Mouse (Mus musculus) heart, adult 8-10 months (tissue): Measurements from ENCODE around the gene Ngef. TPM values are rescaled to one million over a fixed set of nuclear protein-coding genes. Genes with fewer than 3 reads are reported as not detected.
A peak's percentile ranks its signal among the peaks of the same experiment; 100 is the strongest.

Source experiments
- DNase-seq: peaks from one replicate; pipeline ENCODE4 v3.0.0; 2022; ENCODE audit warnings: low spot score
- total RNA-seq, 4 experiments: library from RNA; stranded (reverse); gene quantifications; 2 replicates each; pipeline ENCODE4 v1.2.4; 2022

The Ngef gene
- total RNA-seq, 4 experiments from 2014 or later, result 0.46 to 0.59 (median 0.54) TPM

DNA sequence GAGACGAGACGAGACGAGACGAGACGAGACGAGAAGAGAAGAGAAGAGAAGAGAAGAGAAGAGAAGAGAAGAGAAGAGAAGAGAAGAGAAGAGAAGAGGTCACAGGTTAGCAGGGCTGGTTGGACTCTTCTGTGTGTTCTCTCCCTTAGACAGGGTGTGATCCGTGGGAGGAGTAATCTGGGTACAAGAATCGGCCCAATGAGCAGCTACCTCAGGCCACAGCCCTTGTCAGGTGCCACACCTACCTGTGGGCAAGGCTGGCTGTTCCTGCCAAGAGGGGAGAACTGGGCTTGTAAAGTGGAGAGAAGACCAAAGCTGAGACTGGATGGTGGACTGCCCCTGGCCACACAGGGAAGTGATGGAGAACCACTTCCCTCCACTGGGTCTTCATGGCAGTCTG is 7.9 kb downstream of the Ngef start:
- no peak for DNase-seq

DNA sequence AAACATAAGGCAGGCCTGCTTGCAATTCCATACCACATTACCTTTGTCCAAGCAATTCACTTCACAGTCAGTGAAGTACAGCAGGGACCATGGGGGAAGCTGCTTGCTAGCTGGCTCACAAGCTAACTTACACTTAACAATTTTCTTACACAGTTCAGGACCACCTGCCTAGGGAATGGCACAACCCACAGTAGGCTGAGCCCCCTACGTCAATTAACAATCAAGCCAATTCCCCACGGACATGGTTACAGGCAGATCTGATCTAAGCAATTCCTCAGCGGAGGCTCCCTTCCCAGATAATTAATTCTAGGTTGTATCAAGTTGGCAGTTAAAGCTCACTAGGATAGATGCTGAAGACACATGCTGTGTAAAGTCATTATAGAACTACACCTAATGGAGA is 10.7 kb downstream of the Ngef start:
- no peak for DNase-seq

DNA sequence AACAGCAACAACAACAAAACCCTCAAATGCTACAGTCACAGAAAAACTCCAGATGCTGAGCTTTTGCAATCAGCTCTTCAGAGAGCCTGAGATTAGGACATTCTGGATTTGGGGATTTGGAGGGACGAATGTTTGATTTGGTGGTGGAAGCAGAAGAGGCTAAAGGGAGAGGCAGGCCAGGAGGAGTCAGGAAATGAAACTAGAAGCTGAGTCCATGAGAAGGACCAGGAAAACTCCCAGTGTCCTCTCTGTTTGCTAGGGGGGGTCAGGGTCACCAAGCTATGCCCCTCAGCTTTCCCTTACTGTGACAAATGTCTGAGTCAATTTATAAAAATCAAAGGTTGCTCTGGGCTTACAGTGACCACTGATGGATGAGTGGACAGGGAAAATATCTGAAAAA is 20.1 kb downstream of the Ngef start:
- DNase-seq, result no peak

DNA sequence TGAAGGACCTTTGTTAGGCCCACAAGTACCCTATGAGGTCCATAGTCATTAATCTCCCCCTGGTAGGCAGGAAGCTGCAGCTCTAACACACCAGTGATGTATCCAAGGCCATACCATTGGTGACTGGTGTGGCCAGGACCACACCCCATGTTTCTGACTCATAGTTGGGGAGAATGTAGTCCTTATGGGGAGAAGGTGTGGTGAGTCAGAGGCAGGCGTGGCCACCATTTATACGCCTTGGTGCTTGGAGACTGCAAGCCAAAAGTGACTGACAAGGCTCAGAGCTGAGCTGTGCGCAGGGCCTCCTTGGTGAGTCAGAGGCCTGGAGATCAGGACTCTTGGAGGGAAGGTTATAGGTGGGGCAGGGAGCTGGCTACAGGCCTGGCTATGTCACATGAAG is 22.7 kb downstream of the Ngef start:
- no peak for DNase-seq

DNA sequence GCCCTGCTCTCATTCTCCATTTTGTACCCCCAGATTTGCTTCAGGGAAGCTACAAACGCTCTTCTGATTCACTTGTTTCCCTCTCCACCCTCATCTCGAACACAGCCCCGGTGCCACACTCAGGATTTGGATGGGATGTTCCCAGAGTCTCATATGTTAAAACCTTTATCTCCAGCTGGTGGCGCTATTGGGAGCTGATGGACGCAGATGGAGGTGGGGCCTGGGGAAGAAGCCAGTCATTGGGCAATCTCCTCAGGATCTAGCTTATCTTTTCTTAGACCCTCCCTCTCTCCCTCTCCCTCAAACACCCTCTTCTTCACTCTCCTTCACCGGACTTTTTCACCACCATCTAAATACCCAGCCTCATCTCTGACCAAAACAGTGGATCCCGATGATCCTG is 32.1 kb downstream of the Ngef start:
- no peak for DNase-seq

DNA sequence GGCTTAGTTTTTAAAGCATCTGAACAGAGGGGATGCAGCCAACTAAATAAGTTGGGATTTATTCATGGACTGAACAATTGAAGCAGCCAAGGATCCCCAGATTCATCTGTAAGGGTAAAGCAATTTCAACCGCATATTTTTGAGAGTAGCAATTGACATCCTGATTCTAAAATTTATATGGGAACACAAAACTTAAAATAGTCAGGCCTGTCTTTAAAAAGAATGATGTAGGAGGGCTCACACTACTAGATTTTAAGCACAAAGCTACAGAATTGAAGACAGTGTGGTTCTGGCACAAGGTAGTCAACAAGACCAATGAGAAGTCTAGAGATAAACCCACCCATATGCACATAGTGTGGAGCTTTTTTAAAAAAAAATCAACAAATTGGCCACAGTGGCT is 36.7 kb downstream of the Ngef start:
- DNase-seq, result no peak

DNA sequence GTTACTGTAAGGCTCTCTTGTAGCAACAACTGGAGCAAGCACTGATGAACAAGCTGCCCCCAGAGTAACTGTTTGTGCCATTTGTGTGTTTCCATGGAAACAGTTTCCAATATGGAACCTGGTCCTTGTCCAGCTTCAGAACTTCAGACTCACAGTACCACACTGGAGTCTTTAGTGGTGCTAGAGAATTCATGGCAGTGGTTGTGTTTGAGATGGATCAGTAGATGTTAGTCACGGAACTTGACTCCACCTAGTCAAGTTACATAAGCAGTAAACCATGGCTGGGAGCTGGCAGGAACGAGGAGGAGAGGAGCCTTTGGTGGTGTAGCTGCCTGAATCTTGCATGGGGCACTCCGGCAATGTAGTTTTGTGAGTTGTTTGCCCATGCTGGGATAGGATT is 39.6 kb downstream of the Ngef start:
- DNase-seq, result no peak

DNA sequence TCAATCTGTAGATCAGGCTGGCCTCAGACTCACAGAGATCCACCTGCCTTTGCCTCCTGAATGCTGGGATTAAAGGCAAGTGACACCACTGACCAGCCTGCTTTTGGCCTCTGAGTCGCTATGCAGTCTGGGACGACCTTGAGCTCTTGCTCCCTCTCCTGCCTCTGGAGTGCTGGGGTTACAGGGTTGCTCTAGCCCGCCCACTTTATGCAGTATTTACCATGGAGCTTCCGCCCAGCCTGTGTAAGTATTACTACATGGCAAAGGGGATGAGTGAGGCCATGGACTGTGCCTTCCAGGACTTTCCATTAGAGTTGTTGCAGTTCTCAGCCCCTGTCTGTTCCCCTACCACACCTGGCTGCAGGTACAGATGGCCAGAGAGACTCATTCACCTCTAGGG is 41.3 kb downstream of the Ngef start:
- DNase-seq, result no peak

DNA sequence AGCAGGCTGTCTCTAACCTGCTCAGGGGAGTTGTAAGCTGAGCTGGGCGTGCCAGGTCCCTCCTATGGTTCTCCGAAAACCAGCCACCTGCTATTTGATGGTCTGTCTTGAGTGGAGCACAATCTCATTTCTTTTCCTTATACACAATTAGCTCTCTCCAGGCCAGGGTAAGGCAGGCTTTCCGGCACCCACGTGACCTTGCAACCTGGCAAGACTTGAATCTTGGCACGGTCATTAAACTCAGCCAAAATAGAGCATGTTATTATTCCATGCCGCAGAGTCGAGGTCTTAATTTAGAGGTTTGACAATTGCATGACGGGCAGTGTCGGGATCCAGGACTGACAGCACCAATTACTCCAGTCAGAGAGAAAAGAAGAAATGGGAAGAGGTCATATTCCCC is 46.5 kb downstream of the Ngef start:
- DNase-seq, result peak; percentile 9

DNA sequence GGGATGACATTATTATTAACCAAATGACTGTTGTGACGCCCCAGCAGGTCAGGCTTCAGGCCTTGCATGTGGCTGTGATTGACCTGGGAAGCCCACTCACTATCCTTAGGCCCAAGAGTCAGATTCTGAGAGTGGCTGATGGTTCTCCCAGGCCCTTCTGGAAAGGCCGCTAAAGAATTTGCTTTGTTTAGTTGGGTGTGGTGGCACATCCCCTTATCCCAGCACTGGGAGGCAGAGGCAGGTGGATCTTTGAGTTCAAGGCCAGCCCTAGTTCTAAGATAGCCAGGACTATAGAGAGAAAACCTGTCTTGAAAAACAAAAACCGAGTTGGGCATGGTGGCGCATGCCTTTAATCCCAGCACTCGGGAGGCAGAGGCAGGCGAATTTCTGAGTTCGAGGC is 48.6 kb downstream of the Ngef start:
- DNase-seq, result no peak

DNA sequence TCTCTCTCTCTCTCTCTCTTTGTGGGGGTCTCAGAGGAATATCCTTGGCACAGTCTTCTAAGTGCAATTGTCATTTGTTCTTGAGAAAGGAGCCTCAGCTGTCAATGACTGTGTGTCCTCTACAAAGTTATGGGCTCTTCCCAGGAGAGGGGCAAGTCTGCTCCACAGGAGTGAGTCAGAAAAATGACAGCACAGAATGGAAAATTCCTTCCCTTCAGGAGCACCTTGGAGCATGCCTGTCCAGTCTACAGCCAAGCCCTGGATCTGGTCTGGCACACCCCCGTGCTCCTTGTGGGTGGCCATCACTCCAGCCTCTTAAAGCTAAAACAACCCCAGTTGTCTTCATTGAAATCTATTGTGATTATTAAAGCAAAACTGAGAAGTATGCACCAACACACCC is 52.1 kb downstream of the Ngef start:
- no peak for DNase-seq

DNA sequence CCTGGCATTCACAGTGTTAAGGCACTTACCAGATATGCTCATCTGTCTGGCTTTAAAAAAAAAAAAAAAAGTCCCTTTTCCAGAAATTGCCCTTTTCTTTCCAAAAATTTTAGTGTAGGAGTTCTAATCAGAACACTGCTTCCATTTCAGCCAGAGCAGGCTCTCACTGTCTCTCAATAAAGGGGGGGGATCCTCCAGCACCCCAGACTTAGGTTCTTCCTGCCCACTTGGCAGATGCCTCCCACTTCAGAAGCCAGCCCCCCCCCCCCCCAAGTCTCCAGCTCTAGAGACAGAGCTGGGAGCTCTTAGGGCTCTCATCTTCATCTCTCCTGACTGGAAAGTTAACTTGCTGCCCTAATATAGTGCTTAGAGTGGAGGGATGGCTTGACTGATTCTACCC is 53.2 kb downstream of the Ngef start:
- DNase-seq, result no peak

DNA sequence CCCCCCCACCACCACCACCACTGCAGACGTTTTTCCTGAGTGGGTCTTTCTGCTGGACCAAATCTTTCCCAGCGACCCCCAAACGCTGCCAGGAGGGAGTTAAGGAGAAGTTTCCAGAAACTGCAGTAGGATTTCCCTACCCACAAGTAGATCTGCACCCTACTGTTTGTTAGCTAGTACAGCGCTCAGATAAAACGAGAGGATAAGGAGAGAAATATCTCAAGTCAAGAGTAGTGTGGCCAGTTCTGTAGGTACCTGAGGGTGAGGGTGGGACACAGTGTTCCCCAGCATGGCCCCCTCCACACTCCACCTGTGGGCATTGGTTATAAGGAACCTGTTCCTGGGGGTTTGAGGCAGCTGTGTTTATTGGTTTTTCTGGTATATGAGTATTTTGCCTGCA is 62.8 kb downstream of the Ngef start:
- DNase-seq, result no peak

DNA sequence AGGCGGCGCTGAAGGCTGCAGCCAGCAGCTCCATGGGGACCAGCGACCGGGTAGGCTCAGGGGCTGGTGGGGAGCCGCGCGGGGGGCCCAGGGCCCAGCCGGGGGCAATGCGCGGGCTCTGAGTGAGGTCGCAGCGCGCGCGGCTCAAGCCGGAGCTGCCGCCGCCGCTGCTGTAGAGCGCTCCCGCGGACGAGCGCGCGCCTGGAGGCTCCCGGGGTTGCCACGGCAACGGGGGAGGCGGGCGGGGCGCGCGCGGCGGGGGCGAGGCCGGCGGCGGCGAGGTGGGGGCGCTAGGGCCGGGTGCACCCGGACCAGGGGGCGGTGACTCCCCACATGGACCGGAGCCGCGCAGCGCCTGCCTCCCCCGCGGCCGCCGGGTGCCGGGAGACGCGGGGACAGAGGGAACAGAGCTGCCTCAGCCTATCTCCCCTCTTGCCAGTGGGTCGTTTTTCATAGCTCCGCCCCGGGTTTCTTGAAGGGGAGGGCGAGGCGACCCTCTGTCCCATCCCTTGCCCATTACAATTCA is 63.4 kb downstream of the Ngef start:
- no peak for DNase-seq

DNA sequence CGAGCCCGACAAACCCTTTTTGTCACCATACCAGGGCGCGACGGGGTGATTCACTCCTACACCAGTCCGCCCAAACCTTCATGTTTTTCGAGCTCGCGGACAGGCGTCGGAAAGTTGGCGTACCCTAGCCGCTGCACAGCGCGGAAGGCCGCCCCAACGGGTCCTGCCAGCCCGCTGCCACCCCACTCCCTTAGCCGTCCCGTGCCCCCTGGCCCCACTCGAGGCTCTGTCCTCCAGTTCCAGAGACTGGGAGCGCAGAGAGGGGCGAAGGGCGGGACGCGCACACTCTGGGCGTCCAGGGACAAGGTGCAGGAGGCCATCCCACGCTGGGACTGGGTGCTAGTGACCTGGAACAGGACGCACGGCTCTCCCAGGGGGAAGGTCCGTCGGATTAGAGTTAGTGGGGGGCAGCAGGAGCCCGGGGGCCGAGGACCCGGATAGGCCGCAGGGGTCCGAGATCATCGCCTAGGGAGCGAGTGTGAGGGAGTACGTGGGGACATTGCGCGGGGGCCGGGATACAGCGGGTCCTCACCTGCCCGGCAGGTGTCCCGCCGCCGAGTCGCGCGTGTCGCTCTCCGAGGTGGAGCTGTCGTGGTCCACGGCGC is 64.0 kb downstream of the Ngef start, which contains the start of gene Neu2:
Gene Neu2, plus strand, starts transcription at position 329 of the 605 bp plus-strand sequence.
- no peak for DNase-seq

DNA sequence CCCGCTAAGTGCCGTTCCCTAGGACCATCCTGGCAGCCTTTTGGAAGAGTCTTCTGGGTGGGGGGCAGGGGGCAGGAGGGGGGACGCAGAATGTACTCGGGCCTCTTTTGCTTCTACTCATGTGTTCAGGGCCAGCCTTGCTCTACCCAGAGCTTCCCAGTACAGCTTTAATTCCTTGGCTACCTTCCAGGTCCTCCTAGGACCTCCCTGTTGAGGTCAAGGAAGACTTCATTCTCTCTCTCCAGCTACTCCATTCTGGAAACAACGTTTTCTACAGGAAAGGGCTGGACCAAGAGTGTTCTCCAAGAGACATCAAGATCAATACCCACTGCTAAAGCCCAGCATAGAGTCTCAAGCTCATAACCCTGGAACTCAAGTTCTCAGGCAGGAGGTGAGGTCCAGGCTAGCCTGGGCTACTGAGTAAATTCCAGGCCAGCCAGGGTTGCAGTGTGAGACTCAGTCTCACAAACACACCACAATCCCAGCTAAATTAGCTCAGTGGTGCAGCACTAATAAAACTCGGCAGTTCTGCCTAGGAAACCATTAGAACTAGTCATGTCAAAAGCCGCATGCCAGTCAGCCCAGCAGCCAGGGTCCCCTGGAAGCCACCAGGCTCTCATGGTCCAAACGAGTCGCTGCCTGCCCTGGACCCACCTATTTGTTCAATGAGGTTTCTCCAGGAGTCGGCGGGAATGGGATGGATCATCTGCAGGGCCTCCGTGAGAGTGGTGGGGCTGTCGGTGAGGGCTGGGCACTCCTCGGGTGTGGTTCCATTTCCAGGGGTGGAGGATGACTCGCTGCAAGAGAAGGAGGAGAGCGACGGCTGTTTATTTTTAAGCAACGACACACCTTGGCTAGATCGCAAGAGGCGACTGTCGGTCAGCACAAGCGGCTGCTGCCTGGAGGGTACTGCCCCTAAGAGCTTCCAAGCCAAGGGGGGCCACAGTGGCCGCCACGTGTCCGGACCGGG is 64.8 kb downstream of the Ngef start:
- DNase-seq, result no peak

DNA sequence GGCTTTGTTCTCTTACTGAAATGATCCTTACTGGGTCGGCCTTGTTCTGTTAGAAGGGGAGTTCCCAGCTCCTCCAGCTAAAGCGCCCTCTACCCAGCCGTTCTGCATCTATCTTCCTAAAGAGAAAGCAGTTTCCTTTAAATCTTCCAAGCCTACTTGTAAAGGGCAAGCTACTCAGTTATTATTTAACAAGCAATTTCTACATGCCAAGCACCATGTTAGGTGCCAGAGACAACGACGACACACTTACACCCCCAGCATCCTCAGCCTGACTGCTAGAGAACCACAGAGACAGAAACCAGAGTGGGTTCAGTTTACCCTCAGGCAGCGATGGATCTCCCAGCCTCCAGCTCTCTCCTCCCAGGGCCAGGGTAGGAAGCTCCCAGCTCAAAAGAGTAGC is 65.8 kb downstream of the Ngef start:
- no peak for DNase-seq

DNA sequence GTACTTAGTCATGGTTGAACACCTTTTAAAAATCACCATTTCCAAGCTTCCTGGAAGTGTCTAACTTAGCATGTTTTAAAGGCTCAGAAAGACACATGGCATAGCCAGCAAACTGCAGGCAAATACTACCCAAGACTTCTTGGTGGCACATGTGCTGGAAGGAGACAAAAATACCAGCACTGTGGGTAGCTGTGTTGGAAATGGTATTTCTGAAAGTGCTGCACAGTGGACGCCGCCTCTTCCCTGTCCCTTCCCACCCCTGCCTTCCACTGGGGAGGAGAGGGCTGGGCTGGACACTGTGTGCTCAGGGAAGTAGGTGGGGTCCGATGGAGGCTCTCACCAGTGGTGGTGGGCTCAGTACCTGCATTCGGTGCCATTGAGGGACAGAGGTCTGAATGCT is 68.1 kb downstream of the Ngef start:
- DNase-seq, result no peak

DNA sequence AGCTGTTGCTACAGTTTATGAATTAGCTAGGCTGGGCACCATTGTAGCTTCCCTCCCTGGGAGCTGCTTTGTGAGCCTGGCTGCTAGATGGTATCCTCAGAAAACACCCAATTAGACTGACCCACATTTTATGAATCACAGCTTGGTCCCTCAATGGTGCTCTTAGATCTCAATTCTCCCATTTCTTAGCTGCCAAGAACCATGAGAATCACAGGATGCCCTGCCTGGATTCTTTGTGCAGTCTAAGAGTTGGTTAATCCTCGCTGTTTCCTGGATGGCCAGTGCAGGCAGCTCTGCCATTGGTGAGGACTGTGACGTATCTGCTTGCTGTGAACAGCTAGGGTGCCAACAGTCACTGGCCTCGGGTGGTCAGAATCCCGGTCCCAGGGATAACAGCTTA is 80.1 kb downstream of the Ngef start:
- DNase-seq, result no peak

DNA sequence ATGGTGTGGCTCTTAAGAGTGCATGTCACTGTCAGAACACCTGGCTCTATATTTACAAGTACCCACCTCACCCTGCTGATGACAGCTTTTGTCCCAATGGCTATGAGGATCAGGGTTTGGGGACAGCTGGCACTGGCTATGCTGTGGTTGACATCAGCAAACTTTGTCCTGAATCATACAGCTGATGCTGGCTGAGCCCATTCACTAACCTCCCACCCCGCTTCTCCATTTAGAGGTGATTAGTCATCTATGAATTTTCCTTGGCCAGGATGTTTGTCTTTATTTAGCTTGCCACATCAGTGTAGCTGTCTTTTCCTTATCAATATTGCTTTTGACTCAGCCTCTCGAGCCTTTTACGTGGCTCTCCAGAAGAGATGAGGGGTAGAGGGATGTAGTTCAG is 81.4 kb downstream of the Ngef start:
- DNase-seq, result no peak

DNA sequence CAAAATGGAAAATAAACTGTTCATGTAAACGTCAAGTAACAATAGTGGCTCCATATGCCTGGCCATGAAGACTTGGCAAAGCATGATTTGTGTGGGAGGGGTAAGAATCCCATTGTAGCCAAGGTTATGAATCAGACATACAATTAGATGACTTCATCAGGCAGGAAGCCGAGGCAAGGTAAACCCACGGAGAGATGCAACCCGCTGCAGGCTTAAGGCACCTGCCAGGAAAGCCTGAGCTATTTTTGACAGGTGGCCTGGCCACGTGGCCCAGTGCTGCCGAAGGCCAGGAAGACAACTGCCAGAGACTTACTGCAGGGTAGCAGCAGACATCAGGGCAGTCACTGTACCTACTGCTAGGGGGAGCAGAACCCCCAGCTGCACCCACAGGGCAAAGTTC is 87.3 kb downstream of the Ngef start:
- no peak for DNase-seq

DNA sequence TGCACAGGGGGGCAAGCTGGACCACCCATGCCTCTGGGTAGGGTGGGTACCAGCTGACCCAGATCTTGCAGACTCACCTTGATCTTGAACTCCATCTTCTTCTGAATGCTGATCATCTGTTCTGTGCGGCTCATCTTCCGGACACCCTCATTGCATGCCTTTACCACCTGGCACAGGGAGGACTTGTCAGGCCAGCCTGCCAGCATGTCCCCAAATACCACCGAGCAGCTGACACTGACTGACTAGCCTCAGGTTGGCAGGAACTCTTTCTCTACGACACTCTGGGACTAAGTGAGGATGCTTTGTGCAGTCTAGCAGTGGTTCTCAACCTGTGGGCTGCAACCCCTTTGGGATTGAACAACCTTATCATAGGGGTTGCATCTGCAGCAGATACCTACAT is 91.1 kb downstream of the Ngef start:
- DNase-seq, result no peak
